In genomic region chr16:36775658-36776057, GRCm38 (mm10) we compare ENCODE assay signal across 13 mouse cellular contexts. TPM values are rescaled to one million over a fixed set of nuclear protein-coding genes. Genes with fewer than 3 reads are reported as not detected.
A peak's percentile ranks its signal among the peaks of the same experiment; 100 is the strongest.
DNase-seq lines count a peak whose midpoint lies in the region.
"Had no signal": no experiment of that assay in that cellular context is flagged by ENCODE, and none has a peak within 500 bp of the region (broad histone marks: within the 10 kb centered on the region; RNA-seq: fewer than 3 reads in every experiment).

No protein-coding gene starts in this region.

- peak; percentile 59 for DNase-seq in heart, adult 11 months
- DNase-seq in heart, adult 8-10 months (ENCODE audit: low spot score): no peak
- DNase-seq in retina, postnatal 1 day: peak; percentile 11
- DNase-seq in retina, embryonic 14.5 days (ENCODE audit: low spot score): no peak
- peak; percentile 65 for DNase-seq in layer of hippocampus, adult 11-12 months (ENCODE audit: low spot score)
- peak; percentile 44 to 63 for DNase-seq in layer of hippocampus, postnatal 36 days
- no peak for DNase-seq in cerebellum, adult 9-11 months
- no peak for DNase-seq in adipocyte (ENCODE audit: low spot score)
- DNase-seq: cerebellum, adult 11 months; heart, postnatal 10 days; kidney, adult 2 months; kidney, postnatal 14 days; lung, postnatal 14 days had no signal

RNA-seq across cellular contexts. Expression of gene Slc15a2, which starts 9.1 kb away (rescaled TPM):
- total RNA-seq in heart, adult 8-10 months (2022): 1 to 10 TPM; 2.1 to 3.9 (median 3.4) TPM
- 10 to 100 TPM; 39.7 to 44.0 TPM for total RNA-seq in layer of hippocampus, postnatal 36 days (2021)

RNA-seq across cellular contexts. Expression of gene Iqcb1, which starts 52.5 kb away (rescaled TPM):
- total RNA-seq in heart, adult 8-10 months (2022): 10 to 100 TPM; 13.6 to 18.0 (median 16.8) TPM
- 10 to 100 TPM; 38.9 to 39.1 TPM for total RNA-seq in layer of hippocampus, postnatal 36 days (2021)

Comparison
In these comparisons a context has a peak if more than half of its experiments do, and no peak if none do; other contexts are left out.
1. DNase-seq: peak in heart, adult 11 months (single experiment), retina, postnatal 1 day (single experiment), layer of hippocampus, adult 11-12 months (single experiment) and layer of hippocampus, postnatal 36 days (2 of 2); none in heart, adult 8-10 months (single experiment), retina, embryonic 14.5 days (single experiment), cerebellum, adult 9-11 months (single experiment) and adipocyte (single experiment).
2. RNA of gene Slc15a2, which starts 9.1 kb away (total RNA-seq): 39.7 to 44.0 TPM in layer of hippocampus, postnatal 36 days; 2.1 to 3.9 TPM in heart, adult 8-10 months; every median in the first group is over 4 times any median in the second.